In genomic region chr2:22156576-22156975, GRCm38 (mm10) we compare ENCODE assay signal across 20 mouse cellular contexts.
A peak's percentile ranks its signal among the peaks of the same experiment; 100 is the strongest.
DNase-seq lines count a peak whose midpoint lies in the region; ATAC-seq and TF ChIP-seq lines count a peak whose summit lies in the region.
"Had no signal": no experiment of that assay in that cellular context is flagged by ENCODE, and none has a peak within 500 bp of the region (broad histone marks: within the 10 kb centered on the region; RNA-seq: fewer than 3 reads in every experiment).

No protein-coding gene starts in this region.

- no peak overlapping the region for H3K9ac ChIP-seq in hindbrain, embryonic 11.5 days (ENCODE audit: low read depth, low read length)
- no peak overlapping the region for H3K9ac ChIP-seq in hindbrain, postnatal 0 days (replicated peaks; ENCODE audit: low read length)
- no peak overlapping the region for H3K9ac ChIP-seq in midbrain, embryonic 12.5 days (replicated peaks)
- H3K9ac ChIP-seq in hindbrain, embryonic 13.5 days = no peak overlapping the region
- no peak overlapping the region for H3K9ac ChIP-seq in neural tube, embryonic 15.5 days (replicated peaks)
- no peak overlapping the region for H3K9ac ChIP-seq in liver, embryonic 12.5 days
- H3K9ac ChIP-seq: embryonic facial prominence, embryonic 12.5 days; heart, embryonic 13.5 days; liver, embryonic 13.5 days; lung, embryonic 15.5 days had no signal

- no peak for DNase-seq in hindbrain, embryonic 11.5 days (ENCODE audit: low spot score)
- DNase-seq in hindbrain, postnatal 0 days (ENCODE audit: low spot score) = no peak
- no peak for DNase-seq in midbrain, embryonic 10.5 days (ENCODE audit: low spot score)
- DNase-seq in frontal cortex, postnatal 14 days (ENCODE audit: low spot score in 2 of 2) = no peak
- DNase-seq: cerebellum, adult 9-10 months; heart, postnatal 36 days; liver, embryonic 13.5 days; thymus, postnatal 14 days had no signal

- no peaks in the 10 kb centered on the region for H3K27me3 ChIP-seq in hindbrain, embryonic 11.5 days (ENCODE audit: control insufficient read depth, insufficient read depth, low read length)
- no peaks in the 10 kb centered on the region for H3K27me3 ChIP-seq in hindbrain, postnatal 0 days (ENCODE audit: insufficient read depth, low read length)
- H3K27me3 ChIP-seq in midbrain, embryonic 12.5 days = no peaks in the 10 kb centered on the region
- H3K27me3 ChIP-seq in midbrain, embryonic 10.5 days (ENCODE audit: low read depth, poor library complexity, severe bottlenecking) = no peaks in the 10 kb centered on the region
- no peaks in the 10 kb centered on the region for H3K27me3 ChIP-seq in hindbrain, embryonic 13.5 days
- H3K27me3 ChIP-seq in neural tube, embryonic 15.5 days (replicated peaks) = no peaks in the 10 kb centered on the region
- H3K27me3 ChIP-seq in liver, embryonic 12.5 days (replicated peaks) = no peaks in the 10 kb centered on the region
- H3K27me3 ChIP-seq: embryonic facial prominence, embryonic 12.5 days; heart, embryonic 13.5 days; liver, embryonic 13.5 days; lung, embryonic 15.5 days had no signal

- H3K4me1 ChIP-seq in hindbrain, embryonic 11.5 days (replicated peaks; ENCODE audit: control insufficient read depth, insufficient read depth, low read length) = no peaks in the 10 kb centered on the region
- no peaks in the 10 kb centered on the region for H3K4me1 ChIP-seq in hindbrain, postnatal 0 days (ENCODE audit: insufficient read depth, low read length)
- 0 out of 2 replicates have a peak, but pooled peaks cover 5% of the 10 kb centered on the region for H3K4me1 ChIP-seq in midbrain, embryonic 12.5 days
- peaks cover 11% of the 10 kb centered on the region; the same call in 1 of the 2 replicates for H3K4me1 ChIP-seq in midbrain, embryonic 10.5 days
- no peaks in the 10 kb centered on the region for H3K4me1 ChIP-seq in hindbrain, embryonic 13.5 days (replicated peaks)
- H3K4me1 ChIP-seq in neural tube, embryonic 15.5 days = no peaks in the 10 kb centered on the region
- H3K4me1 ChIP-seq in liver, embryonic 12.5 days = no peaks in the 10 kb centered on the region
- H3K4me1 ChIP-seq: embryonic facial prominence, embryonic 12.5 days; heart, embryonic 13.5 days; limb, embryonic 10.5 days; liver, embryonic 13.5 days; lung, embryonic 15.5 days had no signal

- H3K4me2 ChIP-seq in hindbrain, embryonic 11.5 days (replicated peaks; ENCODE audit: low read depth, low read length) = no peak overlapping the region
- no peak overlapping the region for H3K4me2 ChIP-seq in hindbrain, postnatal 0 days (ENCODE audit: low read depth, low read length)
- H3K4me2 ChIP-seq in midbrain, embryonic 12.5 days (replicated peaks) = no peak overlapping the region
- H3K4me2 ChIP-seq in hindbrain, embryonic 13.5 days = no peak overlapping the region
- no peak overlapping the region for H3K4me2 ChIP-seq in neural tube, embryonic 15.5 days
- no peak overlapping the region for H3K4me2 ChIP-seq in liver, embryonic 12.5 days
- H3K4me2 ChIP-seq: embryonic facial prominence, embryonic 12.5 days; heart, embryonic 13.5 days; liver, embryonic 13.5 days; lung, embryonic 15.5 days had no signal

- no peaks in the 10 kb centered on the region for H3K36me3 ChIP-seq in hindbrain, embryonic 11.5 days (ENCODE audit: control insufficient read depth, insufficient read depth, low read length)
- H3K36me3 ChIP-seq in hindbrain, postnatal 0 days (ENCODE audit: insufficient read depth, low read length) = no peaks in the 10 kb centered on the region
- no peaks in the 10 kb centered on the region for H3K36me3 ChIP-seq in midbrain, embryonic 12.5 days
- H3K36me3 ChIP-seq in midbrain, embryonic 10.5 days = no peaks in the 10 kb centered on the region
- no peaks in the 10 kb centered on the region for H3K36me3 ChIP-seq in hindbrain, embryonic 13.5 days
- no peaks in the 10 kb centered on the region for H3K36me3 ChIP-seq in neural tube, embryonic 15.5 days
- H3K36me3 ChIP-seq in liver, embryonic 12.5 days = no peaks in the 10 kb centered on the region
- H3K36me3 ChIP-seq: embryonic facial prominence, embryonic 12.5 days; heart, embryonic 13.5 days; limb, embryonic 10.5 days; liver, embryonic 13.5 days; lung, embryonic 15.5 days had no signal

- H3K9me3 ChIP-seq in hindbrain, embryonic 11.5 days (ENCODE audit: control insufficient read depth, low read length) = no peaks in the 10 kb centered on the region
- no peaks in the 10 kb centered on the region for H3K9me3 ChIP-seq in hindbrain, postnatal 0 days (ENCODE audit: low read length)
- no peaks in the 10 kb centered on the region for H3K9me3 ChIP-seq in midbrain, embryonic 12.5 days
- no peaks in the 10 kb centered on the region for H3K9me3 ChIP-seq in midbrain, embryonic 10.5 days (replicated peaks)
- no peaks in the 10 kb centered on the region for H3K9me3 ChIP-seq in hindbrain, embryonic 13.5 days
- H3K9me3 ChIP-seq in neural tube, embryonic 15.5 days (replicated peaks) = no peaks in the 10 kb centered on the region
- H3K9me3 ChIP-seq in liver, embryonic 12.5 days (replicated peaks) = no peaks in the 10 kb centered on the region
- H3K9me3 ChIP-seq: embryonic facial prominence, embryonic 12.5 days; heart, embryonic 13.5 days; limb, embryonic 10.5 days; liver, embryonic 13.5 days; lung, embryonic 15.5 days had no signal

- peak; percentile 51; the same call in 1 of the 2 replicates for ATAC-seq in hindbrain, embryonic 11.5 days (ENCODE audit: low FRiP score)
- no peak for ATAC-seq in hindbrain, postnatal 0 days
- peak; percentile 72; the same call in 1 of the 2 replicates for ATAC-seq in midbrain, embryonic 12.5 days (ENCODE audit: low FRiP score, low read depth)
- peak; percentile 68 for ATAC-seq in hindbrain, embryonic 13.5 days (ENCODE audit: low FRiP score)
- ATAC-seq in neural tube, embryonic 15.5 days (ENCODE audit: low FRiP score) = peak; percentile 50
- ATAC-seq in liver, embryonic 12.5 days = no peak
- ATAC-seq: intestine, postnatal 0 days had no signal

- 72% methylated on average over 2 of the region's 2 CpGs for WGBS in hindbrain, embryonic 11.5 days
- WGBS in hindbrain, postnatal 0 days = 35% methylated on average over 2 of the region's 2 CpGs
- 29% methylated on average over 2 of the region's 2 CpGs for WGBS in midbrain, embryonic 12.5 days
- WGBS in midbrain, embryonic 10.5 days = 65% methylated on average over 2 of the region's 2 CpGs
- 38% methylated on average over 2 of the region's 2 CpGs for WGBS in hindbrain, embryonic 13.5 days
- WGBS in neural tube, embryonic 15.5 days = 45% methylated on average over 2 of the region's 2 CpGs
- 74% methylated on average over 2 of the region's 2 CpGs for WGBS in liver, embryonic 12.5 days (ENCODE audit: insufficient replicate concordance)

- no peak for TF ChIP-seq CTCF in hindbrain, postnatal 0 days (IDR thresholded peaks at IDR 0.05; ENCODE audit: low read depth)

- no peak overlapping the region for H3K27ac ChIP-seq in hindbrain, embryonic 11.5 days (ENCODE audit: low read depth, low read length)
- no peak overlapping the region for H3K27ac ChIP-seq in hindbrain, postnatal 0 days
- no peak overlapping the region for H3K27ac ChIP-seq in midbrain, embryonic 12.5 days (replicated peaks)
- no peak overlapping the region for H3K27ac ChIP-seq in midbrain, embryonic 10.5 days (replicated peaks)
- peak overlapping the region; percentile 35; the same call in 1 of the 2 replicates for H3K27ac ChIP-seq in hindbrain, embryonic 13.5 days
- H3K27ac ChIP-seq in neural tube, embryonic 15.5 days (replicated peaks) = no peak overlapping the region
- H3K27ac ChIP-seq in liver, embryonic 12.5 days = no peak overlapping the region
- H3K27ac ChIP-seq: embryonic facial prominence, embryonic 12.5 days; heart, embryonic 13.5 days; left cerebral cortex, adult 2 months; limb, embryonic 10.5 days; liver, embryonic 13.5 days; lung, embryonic 15.5 days; macrophage; stomach, postnatal 0 days had no signal

- H3K4me3 ChIP-seq in hindbrain, embryonic 11.5 days (ENCODE audit: low read depth, low read length) = no peak overlapping the region
- no peak overlapping the region for H3K4me3 ChIP-seq in hindbrain, postnatal 0 days (ENCODE audit: low read length)
- no peak overlapping the region for H3K4me3 ChIP-seq in midbrain, embryonic 12.5 days
- no peak overlapping the region for H3K4me3 ChIP-seq in midbrain, embryonic 10.5 days
- H3K4me3 ChIP-seq in hindbrain, embryonic 13.5 days = no peak overlapping the region
- H3K4me3 ChIP-seq in neural tube, embryonic 15.5 days (replicated peaks) = no peak overlapping the region
- no peak overlapping the region for H3K4me3 ChIP-seq in liver, embryonic 12.5 days
- H3K4me3 ChIP-seq: embryonic facial prominence, embryonic 12.5 days; heart, embryonic 13.5 days; left cerebral cortex, adult 2 months; limb, embryonic 10.5 days; liver, embryonic 13.5 days; lung, embryonic 15.5 days had no signal

Comparison
In these comparisons a context has a peak if more than half of its experiments do, and no peak if none do; other contexts are left out.
1. ATAC-seq: peak in hindbrain, embryonic 11.5 days (single experiment), midbrain, embryonic 12.5 days (single experiment), hindbrain, embryonic 13.5 days (single experiment) and neural tube, embryonic 15.5 days (single experiment); none in hindbrain, postnatal 0 days (single experiment) and liver, embryonic 12.5 days (single experiment).